Mouse (Mus musculus) forebrain, embryonic 16.5 days (tissue): ENCODE measurements around the gene Actr1a. TPM values are rescaled to one million over a fixed set of nuclear protein-coding genes. Genes with fewer than 3 reads are reported as not detected.

Source experiments
- ATAC-seq: fragments of 200-750 bp; cut with Nextera tagmentation; 2 replicates; pipeline ENCODE4 v1.8.0; 2017; ENCODE audit warnings: mild to moderate bottlenecking, moderate library complexity
- H3K27ac ChIP-seq: fragments of 300-500 bp; sonication (generic); 2 replicates; pipeline ENCODE4 v1.5.1; 2014; ENCODE audit warnings: low read length, control low read depth
- H3K27me3 ChIP-seq: fragments of 300-500 bp; sonication (generic); replicated peaks from 2 replicates; pipeline ENCODE4 v1.6.1; 2014; ENCODE audit warnings: low read length; ENCODE audit not compliant: control insufficient read depth, insufficient read depth
- H3K36me3 ChIP-seq: fragments of 300-500 bp; sonication (generic); 2 replicates; pipeline ENCODE4 v1.6.1; 2014; ENCODE audit not compliant: control insufficient read depth, insufficient read depth
- H3K4me1 ChIP-seq: fragments of 300-500 bp; sonication (generic); replicated peaks from 2 replicates; pipeline ENCODE4 v1.6.1; 2014; ENCODE audit warnings: low read length; ENCODE audit not compliant: control insufficient read depth, insufficient read depth
- H3K4me2 ChIP-seq: fragments of 300-500 bp; sonication (generic); 2 replicates; pipeline ENCODE4 v1.6.1; 2014; ENCODE audit warnings: mild to moderate bottlenecking, low read length, control low read depth
- H3K4me3 ChIP-seq: fragments of 300-500 bp; sonication (generic); replicated peaks from 2 replicates; pipeline ENCODE4 v1.5.1; 2014; ENCODE audit warnings: mild to moderate bottlenecking, low read length, control low read depth
- H3K9ac ChIP-seq: fragments of 300-500 bp; sonication (generic); replicated peaks from 2 replicates; pipeline ENCODE4 v1.6.1; 2014; ENCODE audit warnings: low read depth, low read length, control low read depth
- H3K9me3 ChIP-seq: fragments of 300-500 bp; sonication (generic); 2 replicates; pipeline ENCODE4 v1.6.1; 2016; ENCODE audit warnings: low read length; ENCODE audit not compliant: control insufficient read depth
- WGBS: fragments of 180-500 bp; shearing (Covaris S2); extraction: QIAGEN DNeasy Blood & Tissue Kit; methylation state at CpG from one replicate; pipeline ENCODE4 v1.1.7; 2014; 5-methylcytosine and 5-hydroxymethylcytosine counted together
- polyA plus RNA-seq: library from polyadenylated mRNA; unstranded; fragments of >200 nt; fragmentation: Nextera tagmentation; extraction: Ambion mirVana; gene quantifications from 2 replicates; pipeline ENCODE4 v1.2.1, GENCODE M21; 2015

The Actr1a gene
- polyA plus RNA-seq, 1 experiment from 2014 or later, result 400 TPM

DNA sequence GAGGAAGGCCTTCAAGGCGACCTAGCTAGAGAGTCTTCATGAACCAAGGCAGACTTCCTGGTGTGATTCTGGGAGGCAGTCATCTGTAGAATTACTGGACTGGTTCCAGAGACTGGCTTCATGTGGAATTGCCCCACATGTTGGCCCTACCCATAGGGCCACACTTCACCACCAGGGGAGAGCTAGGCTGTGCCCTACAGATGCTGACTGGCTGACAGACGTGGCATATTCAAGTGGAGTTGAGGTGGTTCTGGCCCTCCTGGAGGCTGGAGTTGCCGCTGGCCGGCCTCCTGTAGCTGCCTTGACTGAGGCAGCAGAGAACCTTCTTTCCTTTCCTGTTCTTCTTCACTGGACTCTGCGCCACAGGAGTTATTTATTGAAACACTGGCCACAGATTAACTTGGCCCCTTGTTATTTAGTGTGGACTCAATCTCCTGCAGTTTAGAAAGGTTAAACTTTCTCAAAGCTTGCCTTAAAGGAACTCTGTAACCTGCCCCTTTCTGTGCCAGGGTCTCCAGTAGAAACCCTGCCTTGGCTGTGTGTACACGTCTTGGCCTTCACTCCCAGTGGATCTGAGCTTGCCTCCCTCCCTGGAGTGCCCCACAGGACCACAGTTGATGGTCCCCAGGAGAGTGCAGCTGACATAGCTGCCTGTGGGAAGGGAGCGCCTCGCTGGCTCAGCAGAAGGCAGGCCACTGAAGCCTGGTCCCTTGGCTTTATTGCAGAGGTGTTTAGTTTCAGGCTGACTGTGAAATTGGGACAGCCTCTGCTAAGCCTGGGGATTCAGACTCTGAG, 11.2 kb upstream of the Actr1a start:
- 80% methylated on average over 8 of the region's 8 CpGs for WGBS
- Histone ChIP-seq H3K27ac (no peak overlapping the region), H3K36me3 (peaks cover 4% of the 10 kb centered on the region), H3K4me2 (no peak overlapping the region), H3K4me3 (no peak overlapping the region), H3K9ac (no peak overlapping the region), H3K27me3 (no peaks in the 10 kb centered on the region), H3K9me3 (no peaks in the 10 kb centered on the region), H3K4me1 (no peaks in the 10 kb centered on the region)
- no peak for ATAC-seq

- no peaks in the 10 kb centered on the region for H3K9me3 ChIP-seq
- H3K4me2 ChIP-seq, result no peak overlapping the region
- no peaks in the 10 kb centered on the region for H3K27me3 ChIP-seq
- H3K27ac ChIP-seq, result no peak overlapping the region
- no peak overlapping the region for H3K4me3 ChIP-seq
- H3K4me1 ChIP-seq, result peaks cover 2% of the 10 kb centered on the region
- ATAC-seq, result no peak
- H3K36me3 ChIP-seq, result peaks cover 4% of the 10 kb centered on the region
- WGBS, result 95% methylated on average over 1 of the region's 1 CpGs
- H3K9ac ChIP-seq, result no peak overlapping the region
Measured at GRCm38 (mm10) chr19:46404030-46404429, 8.5 kb upstream of the Actr1a start.

DNA sequence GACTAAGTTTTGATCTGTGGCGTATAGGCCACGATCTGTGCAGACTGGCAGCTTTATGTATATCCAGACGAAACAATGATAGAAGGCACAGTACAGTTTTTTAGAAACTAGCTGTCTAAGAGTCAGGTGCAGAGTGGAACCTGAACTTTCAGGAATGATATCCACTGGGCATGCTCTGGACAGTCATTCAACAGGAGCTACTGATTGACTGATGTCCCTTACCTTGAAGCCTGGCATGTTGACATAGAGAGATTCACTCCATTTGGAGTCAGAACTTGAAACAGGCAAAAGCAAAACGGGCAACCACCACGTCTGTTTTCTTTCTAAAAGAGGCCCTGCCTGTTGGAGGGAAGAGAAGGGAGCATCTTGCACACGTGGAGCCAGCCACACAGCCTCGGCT, 5.0 kb upstream of the Actr1a start:
- WGBS, result 88% methylated on average over 7 of the region's 7 CpGs
- Histone ChIP-seq H3K4me1 (peaks cover 22% of the 10 kb centered on the region), H3K27me3 (no peaks in the 10 kb centered on the region), H3K9me3 (no peaks in the 10 kb centered on the region), H3K4me3 (no peak overlapping the region), H3K4me2 (no peak overlapping the region), H3K9ac (no peak overlapping the region), H3K27ac (no peak overlapping the region), H3K36me3 (peaks cover 4% of the 10 kb centered on the region)
- ATAC-seq, result no peak

DNA sequence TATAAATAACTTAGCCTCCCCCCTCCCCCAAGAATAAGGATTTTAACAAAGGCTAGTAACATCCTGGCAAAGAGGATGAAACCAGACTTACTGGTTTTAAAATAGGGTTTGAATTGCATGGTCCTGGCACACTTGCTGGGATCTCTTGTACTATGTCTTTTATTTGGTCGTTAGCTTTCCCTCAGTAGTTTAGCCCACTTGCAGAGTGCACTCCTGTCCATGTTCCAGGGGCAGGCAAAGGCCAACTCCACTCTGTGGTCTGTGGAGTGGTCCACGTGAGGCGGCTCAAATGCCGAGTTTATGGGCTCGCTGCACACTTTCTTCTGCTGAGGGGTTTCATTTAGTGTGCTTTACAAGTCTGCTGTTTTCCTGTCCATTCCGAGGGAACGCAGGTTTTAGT, 4.3 kb upstream of the Actr1a start:
- H3K9me3 ChIP-seq, result no peaks in the 10 kb centered on the region
- no peak for ATAC-seq
- peaks cover 22% of the 10 kb centered on the region for H3K4me1 ChIP-seq

DNA sequence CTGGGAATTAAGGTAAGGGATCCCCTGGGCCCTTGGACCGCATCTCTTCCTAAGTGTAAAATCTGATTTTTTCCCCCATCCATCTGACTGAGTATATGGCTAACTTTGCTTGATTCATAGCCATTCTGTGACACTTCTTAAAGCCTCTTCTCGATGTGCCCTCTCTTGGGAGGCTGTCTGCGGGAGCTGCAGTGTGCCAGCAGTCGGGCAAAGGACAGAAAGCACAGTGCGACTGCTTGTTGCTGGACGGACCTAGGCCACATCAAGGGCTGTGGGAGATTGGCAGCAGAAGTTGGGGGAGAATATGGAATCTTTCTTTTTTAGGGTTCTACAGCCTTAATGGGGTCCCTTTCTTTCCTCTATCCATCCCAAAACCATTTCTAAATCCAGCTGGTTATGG, 3.8 kb upstream of the Actr1a start:
- Histone ChIP-seq H3K4me3 (no peak overlapping the region), H3K27ac (no peak overlapping the region), H3K9me3 (no peaks in the 10 kb centered on the region), H3K36me3 (peaks cover 4% of the 10 kb centered on the region), H3K9ac (no peak overlapping the region), H3K4me2 (no peak overlapping the region), H3K4me1 (peaks cover 24% of the 10 kb centered on the region), H3K27me3 (no peaks in the 10 kb centered on the region)
- WGBS, result 86% methylated on average over 6 of the region's 6 CpGs
- ATAC-seq, result no peak

More for the DNA sequence above, 4.3 kb upstream of the Actr1a start:
- Histone ChIP-seq H3K27ac (no peak overlapping the region), H3K4me2 (no peak overlapping the region), H3K36me3 (peaks cover 4% of the 10 kb centered on the region), H3K9ac (no peak overlapping the region), H3K27me3 (no peaks in the 10 kb centered on the region), H3K4me3 (no peak overlapping the region)
- 75% methylated on average over 7 of the region's 7 CpGs for WGBS

- H3K4me3 ChIP-seq, result peak overlapping the region; percentile 84
- peaks cover 34% of the 10 kb centered on the region for H3K4me1 ChIP-seq
- no peaks in the 10 kb centered on the region for H3K36me3 ChIP-seq
- H3K27me3 ChIP-seq, result no peaks in the 10 kb centered on the region
- no peak overlapping the region for H3K27ac ChIP-seq
- H3K9ac ChIP-seq, result no peak overlapping the region; the same call in 1 of the 2 replicates
- WGBS, result 36% methylated on average over 3 of the region's 3 CpGs
- no peak for ATAC-seq
- H3K4me2 ChIP-seq, result peak overlapping the region; percentile 79
- no peaks in the 10 kb centered on the region for H3K9me3 ChIP-seq
Measured at GRCm38 (mm10) chr19:46398401-46398800, 2.9 kb upstream of the Actr1a start.

GRCm38 (mm10) chr19:46397436-46398001, 2.0 kb upstream of the Actr1a start:
- peak overlapping the region; percentile 80 for H3K9ac ChIP-seq
- H3K4me3 ChIP-seq, result peak overlapping the region; percentile 84
- no peak for ATAC-seq
- no peaks in the 10 kb centered on the region for H3K27me3 ChIP-seq
- no peaks in the 10 kb centered on the region for H3K9me3 ChIP-seq
- no peaks in the 10 kb centered on the region for H3K36me3 ChIP-seq
- peak overlapping the region; percentile 81 for H3K27ac ChIP-seq
- under 1% methylated on average over 16 of the region's 19 CpGs for WGBS
- H3K4me2 ChIP-seq, result peak overlapping the region; percentile 79
- peaks cover 36% of the 10 kb centered on the region for H3K4me1 ChIP-seq

DNA sequence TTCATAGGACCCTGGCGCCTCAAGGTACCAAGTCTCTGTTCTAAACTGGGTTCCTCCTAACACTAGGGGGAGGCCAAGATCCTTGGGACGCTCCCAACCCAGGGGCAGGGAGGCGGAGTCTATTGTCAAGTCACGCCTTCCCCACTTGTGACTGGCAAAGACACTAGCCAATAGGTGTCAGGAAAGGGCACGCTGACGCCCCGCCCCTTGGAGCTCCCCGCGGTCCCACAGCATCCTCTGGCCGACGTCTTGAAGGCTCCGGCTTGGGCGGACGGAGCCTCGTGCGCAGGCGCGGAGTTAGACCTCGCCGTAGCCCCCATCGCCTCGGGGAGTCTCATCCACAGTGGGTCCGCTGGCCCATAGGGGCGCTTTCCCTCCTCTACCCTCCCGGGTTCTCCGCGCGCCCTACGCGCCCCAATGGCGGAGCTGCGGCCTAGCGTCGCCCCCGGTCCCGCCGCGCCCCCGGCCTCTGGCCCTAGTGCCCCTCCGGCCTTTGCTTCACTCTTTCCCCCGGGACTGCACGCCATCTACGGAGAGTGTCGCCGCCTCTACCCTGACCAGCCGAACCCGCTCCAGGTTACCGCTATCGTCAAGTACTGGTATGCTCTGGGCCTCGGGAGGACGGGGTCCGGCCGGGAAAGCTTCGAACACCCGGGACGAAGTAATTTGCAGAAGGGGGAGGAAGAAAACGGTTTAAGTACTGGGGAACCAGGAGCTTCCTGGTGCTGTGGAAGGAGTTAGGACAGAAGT, 1.3 kb upstream of the Actr1a start, which contains the start of gene Sufu:
Gene Sufu, plus strand, starts transcription at position 211 of the 750 bp plus-strand sequence.
- H3K9me3 ChIP-seq, result no peaks in the 10 kb centered on the region
- H3K4me1 ChIP-seq, result peaks cover 36% of the 10 kb centered on the region
- under 1% methylated on average over 42 of the region's 57 CpGs for WGBS
- peak; percentile 78 for ATAC-seq
- peak within 1 kb of the TSS; percentile 84 for H3K4me3 ChIP-seq
- H3K4me2 ChIP-seq, result peak within 1 kb of the TSS; percentile 79
- H3K27ac ChIP-seq, result peak within 1 kb of the TSS; percentile 81
- H3K9ac ChIP-seq, result peak within 1 kb of the TSS; percentile 81
- no peaks in the 10 kb centered on the region for H3K27me3 ChIP-seq
- no peaks in the 10 kb centered on the region for H3K36me3 ChIP-seq

DNA sequence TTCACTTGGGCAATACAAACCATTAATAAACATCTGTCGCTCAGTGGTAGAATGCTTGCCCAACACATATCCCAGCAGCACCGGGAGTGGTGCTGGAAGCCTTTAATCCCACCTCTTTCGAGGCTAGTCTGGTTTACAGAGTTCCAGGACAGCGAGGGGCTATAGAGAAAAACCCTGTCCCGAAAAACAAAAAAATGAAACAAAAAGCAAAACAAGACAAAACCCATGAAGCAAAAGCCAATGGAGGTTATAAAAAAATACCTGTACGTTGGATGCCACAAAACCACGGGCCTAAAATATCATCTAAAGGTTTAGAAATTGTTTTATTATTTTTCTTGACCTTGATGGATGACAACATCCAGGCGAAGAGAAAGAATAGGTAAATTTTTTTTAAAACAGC, 561 bp upstream of the Actr1a start:
- H3K36me3 ChIP-seq, result no peaks in the 10 kb centered on the region
- ATAC-seq, result no peak
- 11% methylated on average over 8 of the region's 8 CpGs for WGBS
- H3K9me3 ChIP-seq, result no peaks in the 10 kb centered on the region
- H3K27ac ChIP-seq, result peak overlapping the region; percentile 16; the same call in 1 of the 2 replicates
- H3K4me3 ChIP-seq, result peak overlapping the region; percentile 61
- H3K4me2 ChIP-seq, result peak overlapping the region; percentile 63
- H3K9ac ChIP-seq, result peak overlapping the region; percentile 81; the same call in 1 of the 2 replicates
- peaks cover 36% of the 10 kb centered on the region for H3K4me1 ChIP-seq
- H3K27me3 ChIP-seq, result no peaks in the 10 kb centered on the region
